Mouse (Mus musculus): ENCODE measurements around the gene Zfp846.

Zfp846 gene

GRCm38 (mm10) chr9:20638552-20638951 is 57.5 kb downstream of the Zfp846 start:
- DNase-seq = no peak

- DNase-seq = no peak
Measured at GRCm38 (mm10) chr9:20639486-20639885, 58.4 kb downstream of the Zfp846 start.

- no peak for DNase-seq
Measured at GRCm38 (mm10) chr9:20641501-20641900, 60.4 kb downstream of the Zfp846 start.

GRCm38 (mm10) chr9:20642101-20642895 is 61.2 kb downstream of the Zfp846 start, which contains the start of gene Ubl5:
Gene Ubl5 (plus strand): TSS chr9:20642878.
- no peak for DNase-seq

GRCm38 (mm10) chr9:20642896-20643466 is 61.9 kb downstream of the Zfp846 start:
- DNase-seq = no peak

- DNase-seq = no peak
Measured at GRCm38 (mm10) chr9:20643781-20644180, 62.7 kb downstream of the Zfp846 start.

- DNase-seq = peak; percentile 66
Measured at GRCm38 (mm10) chr9:20644360-20645081, 63.4 kb downstream of the Zfp846 start, which contains the start of gene Fbxl12. Gene Fbxl12 (minus strand): TSS chr9:20644767.

- DNase-seq = no peak
Measured at GRCm38 (mm10) chr9:20645121-20645520, 64.0 kb downstream of the Zfp846 start.

GRCm38 (mm10) chr9:20651602-20652259 is 70.6 kb downstream of the Zfp846 start, which contains the start of gene Pin1:
Gene Pin1 (plus strand): TSS chr9:20652095.
- peak; percentile 98 for DNase-seq

GRCm38 (mm10) chr9:20652260-20652658 is 71.2 kb downstream of the Zfp846 start:
- DNase-seq = no peak

GRCm38 (mm10) chr9:20653859-20654258 is 72.8 kb downstream of the Zfp846 start:
- DNase-seq = no peak
